Mouse (Mus musculus): ENCODE results near the gene Zkscan3. TPM values are rescaled to one million over a fixed set of nuclear protein-coding genes. Genes with fewer than 3 reads are reported as not detected.

The Zkscan3 gene
- 10 to 100 TPM; 38.4 to 40.3 TPM for total RNA-seq (2023)

GRCm38 (mm10) chr13:21402287-21402846 is at the start of gene Zkscan3:
Gene Zkscan3 (minus strand): TSS chr13:21402755.

DNA sequence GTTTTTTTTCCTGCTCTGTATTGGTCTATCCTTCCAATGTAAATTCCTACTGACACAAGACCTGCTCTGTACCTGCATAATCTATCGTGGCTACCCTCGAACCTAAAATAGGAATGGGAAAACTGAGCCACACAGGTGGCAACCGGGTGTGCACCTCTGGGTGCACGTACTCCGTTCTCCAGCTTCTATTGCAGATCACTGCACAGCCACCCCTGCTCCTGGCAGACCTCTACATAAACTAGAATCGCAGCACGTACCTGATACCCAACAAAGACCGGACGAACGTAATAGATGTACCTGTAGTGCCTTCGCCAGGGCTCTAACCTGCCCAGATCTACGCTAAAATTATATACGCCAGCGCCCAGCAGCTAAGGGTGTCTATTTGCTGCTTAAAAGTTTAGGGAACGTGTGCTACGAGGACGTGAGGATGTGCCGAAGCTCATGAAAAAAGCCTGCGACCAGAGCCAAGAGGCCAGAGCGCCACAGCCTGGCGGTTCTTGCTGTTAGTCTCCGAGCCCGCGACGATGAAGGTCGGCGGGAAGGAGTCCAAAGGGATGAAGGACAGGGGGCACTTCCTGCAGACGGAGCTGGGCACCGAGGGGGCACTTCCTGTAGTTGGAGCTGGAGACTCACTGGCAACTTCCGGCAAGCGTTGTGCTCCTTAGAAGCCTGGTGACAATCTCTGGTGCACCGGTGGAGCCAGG is 38.1 kb upstream of the Zkscan3 start, which contains the start of gene Pgbd1:
Pgbd1 (minus strand) TSS at position 556 of the 704 bp plus-strand sequence.

DNA sequence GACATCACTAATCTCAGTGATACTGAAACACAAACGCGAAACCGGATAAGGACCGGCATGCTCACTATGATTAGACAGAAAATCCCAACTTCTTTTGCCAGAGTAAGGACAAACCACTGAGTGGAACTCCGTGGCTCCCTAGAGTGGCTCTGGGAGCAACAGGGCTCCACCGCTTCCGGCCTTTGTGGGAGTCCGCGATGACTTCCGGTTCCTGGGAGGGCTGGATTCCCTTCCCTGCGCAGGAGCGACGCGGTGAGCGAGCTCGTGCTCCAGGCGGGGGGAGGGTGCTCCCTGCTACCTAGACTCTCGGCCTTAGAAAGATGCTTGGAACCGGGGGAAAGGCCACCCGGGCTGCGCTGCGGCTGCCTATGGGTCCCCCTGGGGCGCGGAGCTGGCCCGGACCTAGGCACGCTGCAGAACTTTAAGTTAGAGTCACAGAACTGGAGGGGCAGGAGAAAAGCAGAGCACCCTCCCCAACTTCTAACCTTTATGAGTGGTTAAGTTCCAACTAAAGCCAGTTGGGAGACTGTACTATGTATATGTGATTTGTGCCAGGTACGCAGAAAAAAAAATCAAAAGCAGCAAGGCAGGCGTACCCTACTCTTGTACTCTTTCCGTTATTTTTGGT is 39.8 kb downstream of the Zkscan3 start, which contains the start of gene Zscan12:
Zscan12 (plus strand) TSS at position 200 of the 628 bp plus-strand sequence.

DNA sequence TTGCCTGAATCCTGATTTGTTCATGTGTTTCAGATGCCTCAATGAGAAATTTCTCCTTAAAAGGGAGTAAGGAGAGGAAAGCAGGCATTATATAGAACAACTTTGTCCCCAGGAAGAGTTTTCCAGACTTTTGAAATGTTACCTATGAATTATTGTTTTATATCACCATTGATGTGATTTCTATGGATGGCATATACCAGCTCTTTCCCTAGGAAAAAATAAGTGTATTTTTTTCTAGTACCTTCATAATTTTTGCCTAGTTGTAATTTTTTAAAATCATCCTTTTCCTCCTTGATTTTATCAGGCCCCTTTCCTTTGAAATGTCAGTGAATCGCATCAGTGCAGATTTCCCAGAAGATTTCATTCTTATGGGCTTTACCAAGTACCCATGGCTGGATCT is 55.9 kb downstream of the Zkscan3 start, which contains the start of gene Olfr1367:
Olfr1367 (plus strand) TSS at position 301 of the 400 bp plus-strand sequence.

Other genes with a start within 250 kb of the Zkscan3 start
- gene Trim27, start 223.3 kb downstream of the Zkscan3 start, total RNA-seq (2023), result 10 to 100 TPM; 49.7 to 56.3 TPM
- gene Gpx5, start 110.0 kb downstream of the Zkscan3 start, total RNA-seq (2023), result not detected
- not detected for gene Gpx6, start 90.6 kb downstream of the Zkscan3 start, total RNA-seq (2023)
- not detected for gene Olfr1367, start 55.8 kb downstream of the Zkscan3 start, total RNA-seq (2023)
- 1 to 10 TPM; 3.6 to 4.8 TPM for gene Zscan12, start 39.9 kb downstream of the Zkscan3 start, total RNA-seq (2023)
- gene Pgbd1, start 38.3 kb upstream of the Zkscan3 start, total RNA-seq (2023), result not detected
- gene Zscan26, start 51.0 kb upstream of the Zkscan3 start, total RNA-seq (2023), result 10 to 100 TPM; 39.7 to 41.9 TPM
- under 1 TPM; 0.45 to 0.61 TPM for gene Nkapl, start 65.8 kb upstream of the Zkscan3 start, total RNA-seq (2023)
- 1 to 10 TPM in 1 of 2 experiments, under 1 TPM in 1; 0.21 to 1.3 TPM for gene Zkscan4, start 76.2 kb upstream of the Zkscan3 start, total RNA-seq (2023)
- gene Gm10065, start 76.7 kb upstream of the Zkscan3 start, total RNA-seq (2023), result not detected
- 1 to 10 TPM; 3.2 to 4.5 TPM for gene AK157302, start 92.5 kb upstream of the Zkscan3 start, total RNA-seq (2023)
- 10 to 100 TPM; 13.1 to 17.2 TPM for gene Gm11273, start 98.7 kb upstream of the Zkscan3 start, total RNA-seq (2023)
- gene Zkscan8, start 128.4 kb upstream of the Zkscan3 start, total RNA-seq (2023), result 1 to 10 TPM; 4.9 to 5.6 TPM
- not detected for gene Olfr1366, start 140.1 kb upstream of the Zkscan3 start, total RNA-seq (2023)
- gene Olfr1535, start 157.1 kb upstream of the Zkscan3 start, total RNA-seq (2023), result not detected
- gene Olfr1364, start 179.0 kb upstream of the Zkscan3 start, total RNA-seq (2023), result not detected
- gene Olfr1362, start 211.3 kb upstream of the Zkscan3 start, total RNA-seq (2023), result not detected
- not detected for gene Olfr11, start 239.8 kb upstream of the Zkscan3 start, total RNA-seq (2023)